Mouse (Mus musculus) common myeloid progenitor, adult 5-6 weeks (primary cell): ENCODE measurements around the gene Rrp1. TPM values are rescaled to one million over a fixed set of nuclear protein-coding genes. Genes with fewer than 3 reads are reported as not detected.
A peak's percentile ranks its signal among the peaks of the same experiment; 100 is the strongest.

Experiments used
- ATAC-seq: replicated peaks from 2 replicates; pipeline ENCODE4 v1.8.0; 2016; ENCODE audit warnings: low read depth, mild to moderate bottlenecking, moderate TSS enrichment, inconsistent platforms; ENCODE audit not compliant: poor library complexity, severe bottlenecking
- total RNA-seq: library from RNA; stranded (forward); fragments of 200-1000, 187-1606 nt; gene quantifications from 2 replicates; pipeline ENCODE4 v1.2.3, GENCODE M21; 2017

Gene Rrp1
- total RNA-seq, 1 experiment from 2014 or later = 393 TPM

DNA sequence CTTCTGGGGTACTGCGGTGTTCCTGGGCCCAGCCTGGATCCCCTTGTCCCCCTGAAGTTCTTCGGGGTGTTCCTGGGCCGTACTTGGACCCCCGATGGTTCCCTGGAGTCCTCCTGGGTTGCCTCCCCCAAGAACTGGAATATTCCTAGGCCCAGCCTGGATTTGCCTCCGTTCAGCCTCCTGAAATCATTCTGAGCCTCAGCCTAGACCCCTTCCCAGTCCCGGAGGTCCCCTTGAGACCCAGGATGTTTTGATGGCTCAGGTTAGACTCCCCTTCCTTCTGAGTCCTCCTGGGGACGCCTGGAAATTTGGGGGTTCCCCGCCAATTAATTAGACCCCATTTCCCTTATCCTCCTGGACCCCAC, 60.2 kb downstream of the Rrp1 start:
- no peak for ATAC-seq

GRCm38 (mm10) chr10:78351887-78352665, 60.8 kb downstream of the Rrp1 start, which contains the start of gene Agpat3:
Gene Agpat3, minus strand, starts transcription at chr10:78352489.
- ATAC-seq = peak; percentile 45

DNA sequence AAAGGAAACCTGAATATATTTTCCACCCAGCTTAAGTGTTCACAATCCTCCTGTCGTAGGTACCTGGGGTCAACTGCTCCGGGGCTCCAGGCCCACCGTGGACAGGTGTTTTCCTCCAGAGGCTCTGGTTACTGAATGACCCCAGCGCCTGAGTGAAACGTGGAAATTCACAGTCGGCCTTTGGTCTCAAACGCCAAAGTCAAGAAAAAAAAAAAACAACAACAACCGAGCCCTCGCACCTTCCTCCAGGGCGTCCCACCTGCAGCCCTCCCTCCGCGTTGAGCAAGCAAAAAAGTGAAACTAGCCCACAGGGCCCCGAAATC, 61.3 kb downstream of the Rrp1 start:
- ATAC-seq = no peak

DNA sequence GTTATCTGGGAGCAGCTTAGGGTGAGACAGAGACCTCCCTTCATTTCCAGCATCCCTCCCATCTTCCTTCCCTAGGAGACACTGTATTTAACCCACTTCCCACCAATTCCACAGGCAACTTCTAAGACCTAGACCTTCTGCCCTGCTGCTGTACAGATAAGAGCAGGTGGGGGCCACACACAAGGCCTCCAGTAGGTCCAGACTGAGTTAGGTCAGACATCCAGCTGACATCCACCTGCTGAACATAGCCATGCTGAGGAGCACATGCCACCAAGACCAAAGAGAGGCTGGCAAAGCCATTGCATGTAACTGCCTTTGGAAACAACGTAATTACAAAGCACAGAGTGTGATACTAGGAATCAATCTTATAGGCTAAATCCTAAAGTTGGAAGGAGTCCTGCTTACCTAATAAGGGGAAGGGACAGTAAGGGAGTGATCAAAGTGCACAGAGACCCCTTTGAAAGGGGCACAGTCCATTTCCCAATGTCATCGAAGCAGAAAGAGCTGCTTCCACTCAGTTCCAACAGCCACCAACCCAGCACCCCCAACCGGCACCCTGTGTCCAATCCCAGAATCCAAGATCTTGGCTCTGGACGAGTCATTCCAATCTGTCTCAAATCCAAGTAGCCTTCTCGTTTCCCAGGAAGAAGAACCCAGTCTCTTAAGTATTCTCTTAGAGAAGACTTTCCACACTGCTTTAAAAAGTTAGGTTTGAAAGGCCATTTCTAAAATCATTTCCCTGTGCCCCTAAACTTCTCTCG, 61.9 kb downstream of the Rrp1 start:
- no peak for ATAC-seq

Other genes starting within 250 kb of the Rrp1 start
- 84.9 and 97.8 TPM in 2 replicates for gene D10Jhu81e, start 243.3 kb downstream of the Rrp1 start, total RNA-seq
- gene Pwp2, start 227.9 kb downstream of the Rrp1 start, total RNA-seq = 29.2 and 32.2 TPM in 2 replicates
- gene Trappc10, start 168.4 kb downstream of the Rrp1 start, total RNA-seq = 27.8 and 29.0 TPM in 2 replicates
- 8.2 and 12.7 TPM in 2 replicates for gene Agpat3, start 60.6 kb downstream of the Rrp1 start, total RNA-seq
- 41.8 and 47.5 TPM in 2 replicates for gene Cstb, start 12.6 kb upstream of the Rrp1 start, total RNA-seq
- 12.3 and 16.7 TPM in 2 replicates for gene Pdxk, start 51.9 kb upstream of the Rrp1 start, total RNA-seq
- gene Olfr1358, start 104.4 kb upstream of the Rrp1 start, total RNA-seq = not detected in 2 replicates
- 15.2 and 16.9 TPM in 2 replicates for gene Ilvbl, start 161.3 kb upstream of the Rrp1 start, total RNA-seq
- gene Syde1, start 178.9 kb upstream of the Rrp1 start, total RNA-seq = 1.9 and 2.2 TPM in 2 replicates
- not detected in 2 replicates for gene Olfr1357, start 205.0 kb upstream of the Rrp1 start, total RNA-seq